Mouse (Mus musculus): ENCODE results near the gene Zfp820.
"Not testable (repeated sequence)": the region's sequence is repeated elsewhere in the genome, so short reads cannot be mapped to it uniquely, and the experiment has no call there.

Zfp820 gene

DNA sequence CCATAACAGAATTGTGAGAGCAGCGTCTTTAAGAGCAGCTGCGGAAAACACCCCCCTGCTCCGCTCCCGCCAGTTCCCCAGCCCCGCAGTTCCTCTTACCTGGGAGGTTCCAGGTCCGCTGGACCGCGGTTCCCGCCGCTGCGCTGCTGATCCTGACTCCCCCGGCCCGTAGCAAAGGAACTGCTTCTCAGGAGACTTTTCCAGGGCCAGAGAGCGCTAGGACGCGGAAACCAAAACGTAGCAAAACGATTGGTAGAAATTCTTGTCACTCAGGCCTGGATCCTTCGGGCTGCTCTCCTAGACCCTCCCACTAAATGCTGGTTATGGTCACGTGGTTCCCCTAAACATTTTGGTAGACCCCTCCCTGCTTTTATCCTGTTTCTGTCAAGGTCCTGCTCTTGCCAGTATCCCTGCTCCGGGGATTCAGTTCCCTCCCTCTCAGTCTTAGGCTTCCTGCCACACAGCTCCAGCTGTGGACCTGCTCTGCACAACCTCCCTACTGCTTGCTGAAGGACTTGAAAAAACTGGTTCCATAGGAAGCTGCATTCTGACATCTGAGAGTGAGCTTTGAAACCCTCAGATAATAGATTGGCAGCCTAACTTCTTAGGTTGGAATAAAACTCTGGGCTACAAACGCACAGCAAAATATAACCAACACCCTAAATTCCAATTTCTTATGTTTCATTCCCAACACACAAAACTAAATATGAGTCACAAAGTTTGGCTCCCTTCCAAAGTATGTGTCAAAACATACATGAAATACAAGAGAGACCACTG lies at the start of gene Zfp820:
Gene Zfp820 (minus strand): TSS at position 228 of the 777 bp plus-strand sequence.
- no peak for DNase-seq (ENCODE audit: low spot score in 2 of 2)

DNA sequence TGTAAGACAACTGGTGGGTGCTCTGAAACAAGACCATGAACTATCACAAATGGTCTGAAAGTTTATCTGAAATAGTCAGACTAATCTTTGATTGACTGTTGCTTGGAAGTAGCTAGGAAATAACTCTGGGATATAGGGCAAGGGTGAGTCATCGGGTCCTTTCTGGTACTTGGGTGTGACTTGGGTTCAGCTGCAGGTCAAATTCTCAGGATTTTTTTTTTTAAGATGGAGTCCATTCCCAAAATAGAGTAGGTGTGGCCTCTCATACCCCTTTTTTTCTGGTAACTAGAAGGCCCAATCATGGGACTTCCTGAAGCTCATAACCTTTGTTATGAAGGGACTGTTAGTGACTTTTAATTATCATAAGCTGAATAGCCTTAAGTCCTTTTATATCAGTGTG lies 25.7 kb upstream of the Zfp820 start:
- no peak for DNase-seq (ENCODE audit: low spot score in 2 of 2)

DNA sequence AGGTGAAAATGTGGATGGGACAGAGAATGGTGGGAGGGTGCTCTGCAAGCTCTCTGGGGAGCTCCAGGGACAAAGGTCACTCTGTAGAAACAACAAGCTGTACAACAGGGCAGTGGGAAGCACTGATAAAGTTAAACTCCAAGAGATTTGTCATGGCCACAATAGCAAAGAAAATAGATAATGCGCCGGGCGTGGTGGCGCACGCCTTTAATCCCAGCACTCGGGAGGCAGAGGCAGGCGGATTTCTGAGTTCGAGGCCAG lies 680 bp upstream of the Zfp820 start:
- not testable (repeated sequence) for DNase-seq (ENCODE audit: low spot score in 2 of 2)

DNA sequence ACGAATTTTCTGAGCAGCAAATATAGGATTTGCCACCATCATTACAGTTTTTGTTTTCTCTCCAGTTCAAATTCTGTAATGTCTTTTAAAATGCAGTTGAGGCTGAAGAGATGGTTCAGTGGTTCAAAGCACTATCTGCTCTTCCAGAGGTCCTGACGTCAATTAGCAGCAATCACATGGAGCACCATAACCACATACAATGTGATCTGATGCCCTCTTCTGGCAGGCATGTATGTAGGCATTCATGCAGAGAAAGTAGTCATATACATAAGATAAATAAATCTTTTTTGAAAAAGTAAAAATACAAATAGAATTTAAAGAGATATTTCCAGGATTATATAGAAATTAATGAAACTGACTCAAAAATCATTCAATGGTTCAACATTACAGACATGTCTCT lies 7.1 kb downstream of the Zfp820 start:
- DNase-seq (ENCODE audit: low spot score in 2 of 2): no peak

DNA sequence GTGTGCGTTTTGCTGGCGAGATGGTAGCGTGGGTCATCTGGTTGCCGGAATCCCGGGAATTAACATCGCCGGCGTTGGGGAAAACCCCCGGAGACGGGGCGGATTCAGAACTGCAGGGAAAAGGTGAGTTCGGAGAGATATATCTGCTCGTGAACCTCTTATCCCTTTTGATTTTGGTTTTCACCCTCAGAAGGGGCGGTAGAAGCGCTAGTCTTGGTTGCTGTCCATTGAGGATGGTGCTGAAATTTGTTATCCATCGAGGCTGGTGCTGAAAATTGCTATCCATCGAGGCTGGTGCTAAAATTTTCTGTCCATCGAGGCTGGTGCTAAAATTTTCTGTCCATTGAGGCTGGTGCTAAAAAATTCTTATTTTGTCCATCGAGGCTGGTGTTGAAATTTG lies 44.2 kb downstream of the Zfp820 start:
- not testable (repeated sequence) for DNase-seq (ENCODE audit: low spot score in 2 of 2)

DNA sequence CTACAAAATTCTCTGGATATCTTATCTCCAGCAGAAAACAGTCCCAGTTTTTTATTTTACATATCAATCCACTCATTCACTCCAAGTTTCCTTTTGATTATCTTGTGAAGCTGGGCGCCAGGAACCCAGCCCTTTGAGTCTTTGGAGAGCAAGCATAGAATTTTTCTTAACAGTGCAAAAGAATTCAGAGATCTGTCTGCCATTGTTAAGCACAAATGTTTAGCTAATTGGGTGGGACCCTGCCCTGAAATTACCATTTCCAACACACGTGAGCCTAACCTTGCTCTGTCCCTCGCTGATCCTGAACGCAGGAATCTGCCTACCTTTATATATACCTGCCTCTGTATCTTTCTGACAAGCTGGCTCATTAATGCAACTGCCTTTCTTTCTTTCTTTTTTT lies 53.3 kb downstream of the Zfp820 start:
- no peak for DNase-seq (ENCODE audit: low spot score in 2 of 2)

DNA sequence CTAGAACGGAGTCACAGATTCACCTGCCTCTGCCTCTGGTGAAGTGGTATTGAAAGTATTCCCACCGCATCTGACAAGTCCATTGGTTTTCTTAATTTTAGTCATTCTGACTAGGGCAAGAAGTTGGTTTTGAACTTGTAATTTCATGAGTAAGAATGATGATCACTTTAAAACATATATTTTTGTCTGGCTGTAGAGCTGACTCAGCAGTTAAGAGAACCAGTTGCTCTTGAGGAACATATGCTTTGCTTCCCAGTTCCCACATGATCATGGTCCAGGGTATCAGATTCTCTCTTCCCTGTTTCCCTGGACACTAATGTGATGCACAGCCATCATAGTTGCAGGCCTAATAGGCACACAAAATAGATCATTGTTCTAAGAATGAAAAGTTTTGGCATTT lies 75.2 kb downstream of the Zfp820 start:
- no peak for DNase-seq (ENCODE audit: low spot score in 2 of 2)

Measured in natural killer cell, adult 2 months (primary cell).